Mouse (Mus musculus): ENCODE results near the gene Arl5c. TPM values are rescaled to one million over a fixed set of nuclear protein-coding genes. Genes with fewer than 3 reads are reported as not detected.

The Arl5c gene
- polyA plus RNA-seq, 1 experiment: 2.2 TPM

DNA sequence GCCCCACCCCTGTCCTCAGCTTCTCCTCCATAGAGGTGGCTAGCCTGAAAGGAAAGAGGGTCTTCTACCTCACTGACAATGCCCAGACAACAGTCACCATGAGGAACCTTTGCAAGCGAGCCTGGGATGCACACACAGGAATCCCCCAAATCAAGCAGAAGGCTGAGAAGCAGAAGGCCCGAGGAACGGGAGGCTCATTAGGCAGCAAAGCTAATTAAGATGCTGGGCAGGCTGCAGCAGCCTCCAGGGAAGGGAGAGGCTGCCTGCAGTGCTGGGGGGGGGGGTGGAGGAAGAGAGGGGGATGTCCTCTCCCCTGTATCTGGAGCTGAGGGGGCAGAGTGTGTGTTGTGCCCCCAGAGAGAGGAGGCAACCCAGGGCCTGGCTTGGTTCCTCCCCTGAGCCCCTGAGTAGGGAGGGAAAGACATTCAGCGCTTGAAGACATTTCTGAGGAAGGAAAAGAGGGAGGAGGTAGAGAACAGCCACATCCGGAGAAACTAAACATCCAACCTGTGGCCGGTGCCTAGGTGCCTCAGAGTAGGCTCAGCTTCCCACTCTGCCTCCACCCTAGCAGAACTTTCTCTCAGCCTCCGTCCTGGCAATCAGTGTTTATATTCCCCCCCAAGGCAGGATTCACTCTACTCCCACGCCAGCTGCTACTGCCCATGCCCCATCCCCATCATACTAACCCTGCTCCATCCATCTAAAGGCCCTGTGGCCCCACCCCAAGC lies 24.1 kb upstream of the Arl5c start:
- no peak for DNase-seq (ENCODE audit: low read depth)

DNA sequence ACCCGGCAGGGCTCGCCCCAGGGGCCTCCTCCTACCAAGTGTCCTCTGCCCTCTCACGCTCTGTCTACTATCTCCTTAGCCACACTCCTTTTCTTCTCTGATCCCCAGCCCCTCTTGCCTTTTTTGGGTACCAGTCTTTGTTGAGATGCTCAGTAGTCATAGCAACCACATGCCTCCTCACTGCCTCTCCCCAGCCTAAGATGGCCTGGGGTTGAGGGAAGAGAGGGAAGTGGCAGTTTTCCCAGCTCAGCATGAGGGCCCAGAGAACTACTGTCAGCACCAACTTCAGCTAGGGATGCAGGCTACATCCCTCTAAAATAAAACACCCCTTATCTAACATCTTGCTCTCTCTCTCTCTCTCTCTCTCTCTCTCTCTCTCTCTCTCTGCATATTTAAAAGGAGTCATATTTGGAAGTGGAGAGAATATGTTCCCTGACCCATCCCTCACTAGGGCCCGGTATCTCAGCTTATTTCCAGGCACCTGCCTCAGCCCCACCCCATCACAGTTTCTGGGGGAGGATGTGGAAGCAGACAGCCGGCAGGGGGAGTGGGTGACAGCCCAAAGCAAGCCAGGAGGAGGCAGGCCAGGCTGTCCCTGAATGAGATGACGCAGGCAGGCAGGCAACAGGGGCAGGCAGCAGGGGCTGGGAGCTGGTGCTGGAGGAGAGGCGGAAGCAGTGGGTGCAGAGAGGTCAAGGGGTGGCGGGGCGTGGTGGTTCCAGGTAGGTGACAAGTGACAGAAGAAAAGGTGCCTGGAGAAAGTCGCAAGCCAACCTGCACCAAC lies 23.1 kb upstream of the Arl5c start:
- no peak for DNase-seq (ENCODE audit: low read depth)

- no peak for DNase-seq (ENCODE audit: low read depth)
Measured at GRCm38 (mm10) chr11:98018222-98018621, 22.2 kb upstream of the Arl5c start.

GRCm38 (mm10) chr11:98016824-98017223 lies 20.8 kb upstream of the Arl5c start:
- DNase-seq (ENCODE audit: low read depth): no peak

DNA sequence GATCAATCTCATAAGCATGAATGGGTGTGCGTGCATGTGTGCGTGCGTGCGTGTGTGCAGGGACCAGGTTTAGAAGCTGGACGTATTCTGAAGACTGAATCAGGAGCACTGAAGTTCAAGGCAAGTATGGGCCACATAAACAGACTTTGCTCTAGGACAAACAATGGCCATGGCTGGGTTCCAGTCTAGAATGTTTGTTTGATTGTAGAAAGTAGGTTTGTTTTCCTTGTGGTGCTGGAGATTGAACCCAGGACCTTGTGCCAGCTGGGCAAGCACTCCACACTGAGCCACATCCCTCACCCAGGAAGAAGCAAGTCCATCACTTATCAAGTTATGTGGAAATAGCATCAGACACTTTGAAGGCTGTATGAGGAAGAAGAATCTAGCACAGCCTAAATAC lies 20.2 kb upstream of the Arl5c start:
- DNase-seq (ENCODE audit: low read depth): no peak

- no peak for DNase-seq (ENCODE audit: low read depth)
Measured at GRCm38 (mm10) chr11:98012831-98013230, 16.9 kb upstream of the Arl5c start.

- no peak for DNase-seq (ENCODE audit: low read depth)
Measured at GRCm38 (mm10) chr11:98011716-98012115, 15.7 kb upstream of the Arl5c start.

DNA sequence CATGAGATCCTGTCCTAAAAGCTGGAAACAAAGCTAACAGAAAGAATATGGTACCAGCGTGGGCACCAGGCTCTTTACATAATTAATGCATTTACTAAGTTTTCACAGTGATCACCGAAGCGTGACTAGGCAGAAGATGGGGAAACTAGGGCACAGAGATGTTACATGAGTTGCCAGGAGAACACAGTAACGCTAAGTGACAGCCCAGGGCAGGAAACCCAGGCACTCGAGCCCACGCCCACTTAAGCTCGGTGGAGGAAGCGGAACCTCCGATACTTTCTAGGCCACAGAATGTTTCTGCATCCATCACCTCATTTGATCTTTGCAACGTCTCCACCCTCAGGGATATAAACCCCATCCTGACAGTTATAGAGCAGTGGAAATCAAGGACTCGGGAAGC lies 12.1 kb upstream of the Arl5c start:
- no peak for DNase-seq (ENCODE audit: low read depth)

DNA sequence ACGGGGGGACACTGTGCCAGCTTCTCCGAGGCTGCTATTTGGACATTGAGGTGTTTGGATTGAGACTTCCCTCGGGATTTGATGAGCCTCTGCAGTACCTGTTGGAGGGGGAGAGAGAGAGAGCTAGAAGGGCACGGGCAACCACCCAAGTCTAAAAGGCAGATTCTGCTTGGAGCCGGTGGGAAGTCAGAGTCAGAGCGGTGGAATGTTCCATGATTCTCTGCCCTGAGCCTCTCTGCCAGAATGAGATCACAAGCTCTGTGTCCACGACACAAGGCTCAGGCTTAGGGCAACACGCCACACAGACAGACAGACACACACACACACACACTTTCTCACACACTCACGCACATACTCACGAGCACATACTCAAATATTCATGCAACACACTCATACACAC lies 9.7 kb upstream of the Arl5c start:
- no peak for DNase-seq (ENCODE audit: low read depth)

- no peak for DNase-seq (ENCODE audit: low read depth)
Measured at GRCm38 (mm10) chr11:98005076-98005475, 9.1 kb upstream of the Arl5c start.

DNA sequence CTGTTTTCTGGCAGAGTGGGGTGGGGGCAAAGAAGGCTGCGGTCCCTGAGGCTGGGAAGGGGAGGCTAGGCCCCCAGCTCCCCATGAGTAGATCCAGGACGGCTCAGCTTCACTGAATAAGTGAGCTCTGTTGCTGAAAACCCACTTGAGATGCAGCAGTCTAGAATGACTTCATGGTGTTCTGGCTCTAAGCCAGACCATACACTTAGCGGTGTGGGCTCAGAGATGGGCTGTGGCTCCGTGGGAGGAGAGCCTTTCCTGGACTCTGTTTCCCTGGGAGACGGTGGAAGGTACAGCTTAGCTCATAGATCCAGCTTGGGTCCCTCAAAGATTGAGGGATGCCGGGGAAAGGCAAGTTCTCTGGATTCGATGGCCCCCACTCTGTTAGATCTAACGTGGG lies 8.2 kb upstream of the Arl5c start:
- no peak for DNase-seq (ENCODE audit: low read depth)

- DNase-seq (ENCODE audit: low read depth): no peak
Measured at GRCm38 (mm10) chr11:98003171-98003671, 7.2 kb upstream of the Arl5c start.

GRCm38 (mm10) chr11:98002627-98003026 lies 6.6 kb upstream of the Arl5c start:
- no peak for DNase-seq (ENCODE audit: low read depth)

DNA sequence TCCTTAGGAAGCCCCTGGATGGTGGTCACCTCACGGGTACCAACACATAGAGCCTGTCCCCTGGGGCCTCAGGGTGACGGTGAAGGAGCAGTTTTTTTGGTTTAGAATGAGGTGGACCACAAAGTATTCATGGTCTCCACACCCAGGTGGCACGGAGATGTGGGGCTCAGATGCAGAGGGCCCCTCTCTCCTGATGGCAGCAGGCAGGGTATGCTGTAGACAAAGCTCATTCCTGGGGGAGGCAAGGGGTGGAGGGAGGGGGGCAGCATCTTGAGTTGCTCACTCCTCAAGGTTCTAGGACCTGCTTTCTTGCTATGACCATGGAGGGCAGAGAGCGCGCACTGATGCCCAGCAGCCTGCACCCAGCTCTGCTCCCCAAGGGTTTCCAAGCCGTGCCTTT lies 6.0 kb upstream of the Arl5c start:
- DNase-seq (ENCODE audit: low read depth): no peak

GRCm38 (mm10) chr11:98001351-98001824 lies 5.4 kb upstream of the Arl5c start:
- no peak for DNase-seq (ENCODE audit: low read depth)

DNA sequence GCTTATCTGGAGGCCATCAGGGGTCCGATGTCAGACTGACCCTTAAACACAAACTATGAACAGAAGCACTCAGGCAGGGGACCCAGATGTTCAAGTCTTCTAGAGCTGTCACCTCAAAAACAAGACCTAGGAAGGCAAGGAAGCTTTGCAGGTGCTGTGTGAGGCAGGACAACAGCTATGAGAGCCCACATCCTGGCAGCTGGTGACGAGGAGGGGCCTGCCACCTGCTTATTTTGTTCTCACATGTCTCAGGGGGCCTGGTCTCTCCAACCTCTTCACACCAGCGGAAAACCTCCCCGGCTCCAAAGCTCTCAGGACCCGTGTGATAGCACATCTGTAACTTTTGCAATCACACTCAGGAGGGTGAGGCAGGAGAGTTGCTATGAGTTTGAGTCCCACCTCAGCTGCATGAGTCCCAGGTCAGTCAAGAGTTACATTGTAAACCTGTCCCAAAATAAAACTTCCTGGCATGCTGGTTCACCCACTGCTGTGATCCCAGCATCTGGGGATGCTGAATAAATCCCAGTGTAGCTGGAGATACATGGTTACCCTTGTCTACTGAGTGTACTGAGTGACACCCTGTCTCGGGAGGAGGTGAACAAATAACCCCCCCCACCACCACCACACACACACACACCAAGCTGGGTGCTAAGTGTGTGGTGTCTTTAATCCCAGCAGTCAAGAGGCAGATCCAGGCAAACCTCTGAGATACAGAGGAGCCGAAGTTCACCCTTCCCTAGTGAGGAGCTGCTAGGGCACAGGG lies 4.6 kb upstream of the Arl5c start:
- DNase-seq (ENCODE audit: low read depth): no peak

DNA sequence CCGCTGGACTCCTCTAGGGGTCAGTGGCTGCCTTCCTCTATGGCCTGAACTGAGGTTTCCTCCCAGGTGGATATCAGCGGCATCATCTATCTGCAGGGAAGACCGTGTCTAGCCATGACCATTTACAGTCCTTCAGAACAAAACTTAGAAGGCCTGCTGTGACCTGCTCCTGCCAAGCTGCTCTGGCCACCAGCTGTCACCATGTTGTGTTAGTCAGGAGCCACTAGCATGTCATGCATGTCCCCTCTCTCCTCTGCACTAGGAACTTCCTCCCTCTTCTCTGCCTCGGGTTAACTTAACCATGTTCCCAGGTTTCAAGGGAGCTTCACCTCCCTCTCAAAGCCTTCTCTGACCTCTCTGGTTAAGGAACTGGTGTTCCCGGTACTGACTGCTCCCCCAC lies 3.8 kb upstream of the Arl5c start:
- DNase-seq (ENCODE audit: low read depth): no peak

DNA sequence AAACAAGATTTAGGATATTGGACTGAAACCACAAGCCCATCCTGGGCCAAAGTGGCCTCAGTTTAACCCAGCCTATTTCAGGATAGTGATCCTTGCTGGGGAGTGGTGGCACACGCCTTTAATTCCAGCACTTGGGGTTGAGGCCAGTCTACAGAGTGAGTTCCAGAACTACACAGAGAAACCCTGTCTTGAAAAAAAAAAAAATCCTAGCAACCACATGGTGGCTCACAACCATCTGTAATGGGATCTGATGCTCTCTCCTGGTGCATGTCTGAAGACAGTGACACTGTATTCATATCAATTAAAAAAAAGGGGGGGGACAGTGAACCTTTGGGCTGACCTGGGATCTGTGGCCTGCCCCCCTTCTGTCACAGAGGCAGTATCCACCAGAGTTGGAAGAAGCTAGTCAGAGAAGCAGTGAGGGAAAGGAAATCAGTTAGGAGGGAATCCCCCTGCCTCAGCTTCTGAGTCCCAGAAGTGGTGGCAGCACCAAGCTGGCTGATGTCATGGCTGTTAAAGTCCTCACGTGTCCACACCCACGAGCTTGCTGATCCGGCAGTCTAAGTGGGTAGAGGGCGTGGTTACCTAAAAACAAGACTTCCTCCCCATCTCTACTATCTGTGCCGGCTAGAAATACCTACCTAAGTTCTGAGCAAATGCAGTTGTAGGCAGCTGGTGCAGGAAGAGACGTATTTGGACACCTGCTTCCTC lies 3.1 kb upstream of the Arl5c start:
- DNase-seq (ENCODE audit: low read depth): no peak

GRCm38 (mm10) chr11:97998074-97998793 lies 2.3 kb upstream of the Arl5c start:
- DNase-seq (ENCODE audit: low read depth): no peak

GRCm38 (mm10) chr11:97997387-97997960 lies 1.5 kb upstream of the Arl5c start:
- no peak for DNase-seq (ENCODE audit: low read depth)

DNA sequence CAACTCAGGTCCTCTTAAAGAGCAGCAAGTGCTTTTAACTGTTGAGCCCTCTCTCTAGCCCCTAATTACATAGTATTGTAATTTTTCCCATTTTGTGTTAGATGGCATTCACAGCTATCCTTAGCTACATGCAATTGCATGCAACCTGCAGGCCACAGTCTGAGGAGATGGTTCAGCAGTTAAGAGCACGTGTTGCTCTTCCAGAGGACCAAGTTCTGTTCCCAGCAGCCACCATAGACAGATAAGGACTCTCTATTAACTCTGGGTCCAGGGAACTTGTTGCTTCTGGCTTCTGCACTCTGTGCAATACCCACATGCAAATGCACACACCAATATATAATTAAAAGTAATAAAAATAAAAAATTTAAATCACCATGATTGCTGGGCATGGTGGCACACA lies 710 bp upstream of the Arl5c start:
- DNase-seq (ENCODE audit: low read depth): no peak
